Mouse (Mus musculus) heart, embryonic 12.5 days (tissue): ENCODE measurements around the gene Ndufc2. TPM values are rescaled to one million over a fixed set of nuclear protein-coding genes. Genes with fewer than 3 reads are reported as not detected.
A peak's percentile ranks its signal among the peaks of the same experiment; 100 is the strongest.

Experiments used
- ATAC-seq: fragments of 200-750 bp; cut with Nextera tagmentation; 2 replicates; pipeline ENCODE4 v1.8.0; 2017; ENCODE audit warnings: moderate TSS enrichment, moderate library complexity; ENCODE audit not compliant: insufficient number of reproducible peaks, low FRiP score
- H3K27ac ChIP-seq: fragments of 300-500 bp; sonication (generic); 2 replicates; pipeline ENCODE4 v1.5.1; 2016; ENCODE audit warnings: mild to moderate bottlenecking, moderate library complexity; ENCODE audit not compliant: poor library complexity, severe bottlenecking
- H3K27me3 ChIP-seq: fragments of 300-500 bp; sonication (generic); replicated peaks from 2 replicates; pipeline ENCODE4 v1.6.1; 2016; ENCODE audit warnings: mild to moderate bottlenecking, moderate library complexity
- H3K36me3 ChIP-seq: fragments of 300-500 bp; sonication (generic); 2 replicates; pipeline ENCODE4 v1.6.1; 2016; ENCODE audit warnings: mild to moderate bottlenecking, moderate library complexity
- H3K4me1 ChIP-seq: fragments of 300-500 bp; sonication (generic); replicated peaks from 2 replicates; pipeline ENCODE4 v1.6.1; 2016; ENCODE audit warnings: mild to moderate bottlenecking
- H3K4me2 ChIP-seq: fragments of 300-500 bp; sonication (generic); 2 replicates; pipeline ENCODE4 v1.6.1; 2016; ENCODE audit warnings: mild to moderate bottlenecking, moderate library complexity
- H3K4me3 ChIP-seq: fragments of 300-500 bp; sonication (generic); 2 replicates; pipeline ENCODE4 v1.5.1; 2016; ENCODE audit warnings: mild to moderate bottlenecking
- H3K9ac ChIP-seq: fragments of 300-500 bp; sonication (generic); 2 replicates; pipeline ENCODE4 v1.6.1; 2016; ENCODE audit warnings: mild to moderate bottlenecking, moderate library complexity
- H3K9me3 ChIP-seq: fragments of 300-500 bp; sonication (generic); replicated peaks from 2 replicates; pipeline ENCODE4 v1.6.1; 2016; ENCODE audit warnings: mild to moderate bottlenecking, moderate library complexity
- WGBS: fragments of 180-500 bp; shearing (Covaris S2); methylation state at CpG from one replicate; pipeline ENCODE4 v1.1.7; 2016; 5-methylcytosine and 5-hydroxymethylcytosine counted together
- polyA plus RNA-seq: library from polyadenylated mRNA; unstranded; fragments of >200 nt; fragmentation: Nextera tagmentation; extraction: Ambion mirVana; gene quantifications from 2 replicates; pipeline ENCODE4 v1.2.1, GENCODE M21; 2016

The Ndufc2 gene
- polyA plus RNA-seq, 1 experiment from 2014 or later: 580 TPM

GRCm38 (mm10) chr7:97416473-97416872 lies 16.7 kb downstream of the Ndufc2 start:
- Histone ChIP-seq H3K27me3 (no peaks in the 10 kb centered on the region), H3K4me1 (peaks cover 28% of the 10 kb centered on the region), H3K9ac (no peak overlapping the region), H3K9me3 (no peaks in the 10 kb centered on the region), H3K36me3 (no peaks in the 10 kb centered on the region; the same call in 1 of the 2 replicates), H3K27ac (no peak overlapping the region), H3K4me3 (no peak overlapping the region), H3K4me2 (no peak overlapping the region)
- 89% methylated on average over 4 of the region's 4 CpGs for WGBS
- ATAC-seq: no peak

GRCm38 (mm10) chr7:97416906-97417777 lies 17.3 kb downstream of the Ndufc2 start, which contains the start of gene Thrsp:
Gene Thrsp (minus strand): TSS chr7:97417730.
- Histone ChIP-seq H3K9ac (no peak within 1 kb of the TSS), H3K27ac (no peak within 1 kb of the TSS), H3K4me2 (0 out of 2 replicates have a peak within 1 kb of the TSS, but pooled peaks have one; percentile 18)

GRCm38 (mm10) chr7:97418717-97419116 lies 18.9 kb downstream of the Ndufc2 start:
- Histone ChIP-seq H3K27me3 (no peaks in the 10 kb centered on the region), H3K27ac (no peak overlapping the region), H3K36me3 (no peaks in the 10 kb centered on the region), H3K9me3 (no peaks in the 10 kb centered on the region), H3K4me3 (no peak overlapping the region), H3K9ac (no peak overlapping the region), H3K4me1 (peaks cover 28% of the 10 kb centered on the region), H3K4me2 (no peak overlapping the region)
- ATAC-seq: no peak
- WGBS: 78% methylated on average over 5 of the region's 5 CpGs

More at GRCm38 (mm10) chr7:97416906-97417777, 17.3 kb downstream of the Ndufc2 start, which contains the start of gene Thrsp:
- Histone ChIP-seq H3K4me1 (peaks cover 28% of the 10 kb centered on the region), H3K36me3 (no peaks in the 10 kb centered on the region; the same call in 1 of the 2 replicates), H3K27me3 (no peaks in the 10 kb centered on the region), H3K9me3 (no peaks in the 10 kb centered on the region), H3K4me3 (no peak within 1 kb of the TSS)
- WGBS: 68% methylated on average over 25 of the region's 25 CpGs
- ATAC-seq: no peak

- peaks cover 23% of the 10 kb centered on the region for H3K4me1 ChIP-seq
- H3K36me3 ChIP-seq: no peaks in the 10 kb centered on the region
- H3K27ac ChIP-seq: no peak overlapping the region
- H3K9ac ChIP-seq: no peak overlapping the region
- no peaks in the 10 kb centered on the region for H3K9me3 ChIP-seq
- H3K4me3 ChIP-seq: no peak overlapping the region
- H3K27me3 ChIP-seq: no peaks in the 10 kb centered on the region
- no peak overlapping the region for H3K4me2 ChIP-seq
- 83% methylated on average over 5 of the region's 5 CpGs for WGBS
- ATAC-seq: no peak
Measured at GRCm38 (mm10) chr7:97419163-97419562, 19.4 kb downstream of the Ndufc2 start.

DNA sequence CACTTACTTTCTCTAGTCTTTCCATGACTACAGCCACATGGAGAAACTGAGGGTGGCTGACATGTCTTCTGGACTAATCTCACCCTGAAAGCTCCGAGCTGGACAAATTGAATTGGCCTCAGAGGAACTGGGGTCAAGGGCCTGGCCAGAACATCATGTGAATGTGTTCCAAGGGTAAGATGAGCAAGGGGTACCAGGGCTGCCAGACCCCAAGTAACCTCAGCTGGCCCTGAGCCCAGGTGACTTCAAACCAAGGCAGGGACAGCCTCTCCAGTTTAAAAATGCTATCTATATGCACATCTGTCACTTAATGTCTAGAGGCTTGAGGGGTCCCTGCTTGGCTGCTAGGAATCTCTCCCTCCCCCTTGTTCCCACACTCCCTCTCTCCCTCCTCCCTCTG lies 20.6 kb downstream of the Ndufc2 start:
- 0 out of 2 replicates have a peak overlapping the region, but pooled peaks have one; percentile 15 for H3K9ac ChIP-seq
- H3K4me3 ChIP-seq: no peak overlapping the region
- no peaks in the 10 kb centered on the region for H3K9me3 ChIP-seq
- WGBS: 64% methylated on average over 1 of the region's 1 CpGs
- no peak overlapping the region for H3K4me2 ChIP-seq
- H3K27me3 ChIP-seq: no peaks in the 10 kb centered on the region
- H3K27ac ChIP-seq: no peak overlapping the region
- ATAC-seq: no peak
- H3K4me1 ChIP-seq: peaks cover 13% of the 10 kb centered on the region
- H3K36me3 ChIP-seq: no peaks in the 10 kb centered on the region

- no peaks in the 10 kb centered on the region for H3K27me3 ChIP-seq
- ATAC-seq: no peak
- 0 out of 2 replicates have a peak overlapping the region, but pooled peaks have one; percentile 15 for H3K9ac ChIP-seq
- no peak overlapping the region for H3K27ac ChIP-seq
- H3K4me1 ChIP-seq: peaks cover 9% of the 10 kb centered on the region
- no peak overlapping the region for H3K4me2 ChIP-seq
- no peaks in the 10 kb centered on the region for H3K36me3 ChIP-seq
- no peaks in the 10 kb centered on the region for H3K9me3 ChIP-seq
- 79% methylated on average over 8 of the region's 8 CpGs for whole genome bisulfite sequencing
- H3K4me3 ChIP-seq: no peak overlapping the region
Measured at GRCm38 (mm10) chr7:97420958-97421651, 21.3 kb downstream of the Ndufc2 start.

- no peaks in the 10 kb centered on the region for H3K9me3 ChIP-seq
- no peak overlapping the region for H3K9ac ChIP-seq
- H3K27ac ChIP-seq: no peak overlapping the region
- no peak overlapping the region for H3K4me3 ChIP-seq
- no peaks in the 10 kb centered on the region for H3K27me3 ChIP-seq
- no peaks in the 10 kb centered on the region for H3K36me3 ChIP-seq
- WGBS: 51% methylated on average over 5 of the region's 5 CpGs
- ATAC-seq: no peak
- H3K4me1 ChIP-seq: no peaks in the 10 kb centered on the region; the same call in none of the 2 replicates
- H3K4me2 ChIP-seq: no peak overlapping the region
Measured at GRCm38 (mm10) chr7:97423754-97424153, 24.0 kb downstream of the Ndufc2 start.

GRCm38 (mm10) chr7:97424621-97425245 lies 24.9 kb downstream of the Ndufc2 start:
- H3K27me3 ChIP-seq: no peaks in the 10 kb centered on the region
- no peaks in the 10 kb centered on the region for H3K36me3 ChIP-seq
- H3K27ac ChIP-seq: no peak overlapping the region
- H3K4me2 ChIP-seq: no peak overlapping the region
- 8% methylated on average over 12 of the region's 12 CpGs for WGBS
- ATAC-seq: peak; percentile 77
- H3K4me1 ChIP-seq: peaks cover 6% of the 10 kb centered on the region
- no peak overlapping the region for H3K4me3 ChIP-seq
- H3K9me3 ChIP-seq: no peaks in the 10 kb centered on the region
- H3K9ac ChIP-seq: no peak overlapping the region

- H3K27ac ChIP-seq: no peak overlapping the region
- no peak overlapping the region for H3K9ac ChIP-seq
- H3K4me1 ChIP-seq: peaks cover 9% of the 10 kb centered on the region
- no peaks in the 10 kb centered on the region for H3K27me3 ChIP-seq
- no peaks in the 10 kb centered on the region for H3K9me3 ChIP-seq
- H3K4me2 ChIP-seq: no peak overlapping the region
- H3K36me3 ChIP-seq: no peaks in the 10 kb centered on the region
- no peak overlapping the region for H3K4me3 ChIP-seq
- WGBS: 58% methylated on average over 6 of the region's 6 CpGs
- no peak for ATAC-seq
Measured at GRCm38 (mm10) chr7:97426566-97426965, 26.8 kb downstream of the Ndufc2 start.

GRCm38 (mm10) chr7:97427296-97427695 lies 27.5 kb downstream of the Ndufc2 start:
- H3K36me3 ChIP-seq: no peaks in the 10 kb centered on the region
- no peak for ATAC-seq
- WGBS: 76% methylated on average over 6 of the region's 6 CpGs

More at GRCm38 (mm10) chr7:97427296-97427695, 27.5 kb downstream of the Ndufc2 start:
- Histone ChIP-seq H3K9ac (no peak overlapping the region), H3K4me1 (peaks cover 9% of the 10 kb centered on the region), H3K4me2 (no peak overlapping the region), H3K27me3 (no peaks in the 10 kb centered on the region), H3K27ac (no peak overlapping the region), H3K4me3 (no peak overlapping the region), H3K9me3 (no peaks in the 10 kb centered on the region)
